Mouse (Mus musculus) hindbrain, embryonic 14.5 days (tissue): ENCODE data around the gene Hgfac. TPM values are rescaled to one million over a fixed set of nuclear protein-coding genes. Genes with fewer than 3 reads are reported as not detected.
A peak's percentile ranks its signal among the peaks of the same experiment; 100 is the strongest.

Source experiments
- ATAC-seq: fragments of 200-750 bp; cut with Nextera tagmentation; 2 replicates; pipeline ENCODE4 v1.8.0; 2017; ENCODE audit warnings: moderate number of reproducible peaks, mild to moderate bottlenecking, moderate TSS enrichment, moderate library complexity; ENCODE audit not compliant: low FRiP score
- DNase-seq: peaks from one replicate; pipeline ENCODE4 v3.0.0-alpha.2; 2015; ENCODE audit warnings: low spot score
- H3K27ac ChIP-seq: fragments of 300-500 bp; sonication (generic); 2 replicates; pipeline ENCODE4 v1.5.1; 2014; ENCODE audit warnings: mild to moderate bottlenecking, moderate library complexity
- H3K27me3 ChIP-seq: fragments of 300-500 bp; sonication (generic); 2 replicates; pipeline ENCODE4 v1.6.1; 2014; ENCODE audit warnings: mild to moderate bottlenecking, low read length, mixed read lengths; ENCODE audit not compliant: control insufficient read depth, insufficient read depth
- H3K36me3 ChIP-seq: fragments of 300-500 bp; sonication (generic); replicated peaks from 2 replicates; pipeline ENCODE4 v1.6.1; 2014; ENCODE audit not compliant: control insufficient read depth, insufficient read depth
- H3K4me1 ChIP-seq: fragments of 300-500 bp; sonication (generic); replicated peaks from 2 replicates; pipeline ENCODE4 v1.6.1; 2014; ENCODE audit warnings: antibody characterized with exemption, low read length, mixed read lengths; ENCODE audit not compliant: control insufficient read depth, insufficient read depth
- H3K4me2 ChIP-seq: fragments of 300-500 bp; sonication (generic); replicated peaks from 2 replicates; pipeline ENCODE4 v1.6.1; 2014; ENCODE audit warnings: mild to moderate bottlenecking, moderate library complexity
- H3K4me3 ChIP-seq: fragments of 300-500 bp; sonication (generic); replicated peaks from 2 replicates; pipeline ENCODE4 v1.5.1; 2014; ENCODE audit warnings: mild to moderate bottlenecking, low read length
- H3K9ac ChIP-seq: fragments of 300-500 bp; sonication (generic); 2 replicates; pipeline ENCODE4 v1.6.1; 2014
- H3K9me3 ChIP-seq: fragments of 300-500 bp; sonication (generic); 2 replicates; pipeline ENCODE4 v1.6.1; 2016; ENCODE audit warnings: low read length; ENCODE audit not compliant: control insufficient read depth
- WGBS: fragments of 180-500 bp; shearing (Covaris S2); extraction: QIAGEN DNeasy Blood & Tissue Kit; methylation state at CpG from one replicate; pipeline ENCODE4 v1.1.7; 2014; 5-methylcytosine and 5-hydroxymethylcytosine counted together
- polyA plus RNA-seq: library from polyadenylated mRNA; unstranded; fragments of >200 nt; fragmentation: Nextera tagmentation; extraction: Ambion mirVana; gene quantifications from 2 replicates; pipeline ENCODE4 v1.2.1, GENCODE M21; 2014

Hgfac gene
- polyA plus RNA-seq, 1 experiment from 2014 or later, result 0.72 TPM

GRCm38 (mm10) chr5:35056604-35057432, 15.5 kb downstream of the Hgfac start, which contains the start of gene Dok7:
Dok7 (plus strand) TSS chr5:35056766.
- Histone ChIP-seq H3K4me3 (peak within 1 kb of the TSS; percentile 70), H3K27me3 (0 out of 2 replicates have a peak, but pooled peaks cover 5% of the 10 kb centered on the region), H3K27ac (no peak within 1 kb of the TSS), H3K9me3 (no peaks in the 10 kb centered on the region), H3K4me2 (peak within 1 kb of the TSS; percentile 95), H3K36me3 (no peaks in the 10 kb centered on the region), H3K4me1 (peaks cover 12% of the 10 kb centered on the region), H3K9ac (peak within 1 kb of the TSS; percentile 75)
- WGBS, result 2% methylated on average over 61 of the region's 74 CpGs
- DNase-seq, result peak; percentile 46
- ATAC-seq, result peak; percentile 69

DNA sequence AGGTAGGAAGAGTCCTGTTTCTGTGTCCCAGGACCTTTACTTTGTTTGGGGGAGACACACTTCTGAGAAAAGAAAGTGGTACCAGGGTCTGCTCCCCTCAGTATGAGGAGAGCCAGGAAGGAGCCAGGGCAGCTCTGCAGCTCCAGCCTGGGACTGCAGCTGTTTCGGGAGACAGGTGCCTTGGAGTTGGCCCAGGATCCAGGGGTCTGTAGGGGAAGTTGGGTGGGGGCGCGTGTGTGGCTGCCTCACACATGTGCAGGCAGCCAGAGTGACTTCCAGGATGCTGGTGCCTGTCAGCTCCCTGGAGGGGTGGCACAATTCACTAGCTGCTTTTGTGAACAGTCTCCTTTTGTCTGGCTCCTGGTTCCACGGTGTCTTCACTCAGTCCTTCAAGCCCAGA, 16.3 kb downstream of the Hgfac start:
- no peak overlapping the region for H3K27ac ChIP-seq
- 6% methylated on average over 4 of the region's 4 CpGs for WGBS

GRCm38 (mm10) chr5:35058216-35058615, 16.9 kb downstream of the Hgfac start:
- no peaks in the 10 kb centered on the region for H3K9me3 ChIP-seq
- WGBS, result 71% methylated on average over 1 of the region's 1 CpGs
- peaks cover 12% of the 10 kb centered on the region for H3K4me1 ChIP-seq
- no peaks in the 10 kb centered on the region for H3K36me3 ChIP-seq
- 0 out of 2 replicates have a peak overlapping the region, but pooled peaks have one; percentile 70 for H3K4me3 ChIP-seq
- DNase-seq (no peak), ATAC-seq (no peak)
- H3K4me2 ChIP-seq, result peak overlapping the region; percentile 95
- H3K9ac ChIP-seq, result peak overlapping the region; percentile 75; the same call in 1 of the 2 replicates
- H3K27me3 ChIP-seq, result 0 out of 2 replicates have a peak, but pooled peaks cover 5% of the 10 kb centered on the region
- H3K27ac ChIP-seq, result no peak overlapping the region

More for the DNA sequence above, 16.3 kb downstream of the Hgfac start:
- Histone ChIP-seq H3K9me3 (no peaks in the 10 kb centered on the region), H3K9ac (peak overlapping the region; percentile 75), H3K36me3 (no peaks in the 10 kb centered on the region), H3K4me1 (peaks cover 12% of the 10 kb centered on the region), H3K4me3 (peak overlapping the region; percentile 70), H3K27me3 (0 out of 2 replicates have a peak, but pooled peaks cover 5% of the 10 kb centered on the region), H3K4me2 (peak overlapping the region; percentile 95)
- ATAC-seq (no peak), DNase-seq (no peak)

DNA sequence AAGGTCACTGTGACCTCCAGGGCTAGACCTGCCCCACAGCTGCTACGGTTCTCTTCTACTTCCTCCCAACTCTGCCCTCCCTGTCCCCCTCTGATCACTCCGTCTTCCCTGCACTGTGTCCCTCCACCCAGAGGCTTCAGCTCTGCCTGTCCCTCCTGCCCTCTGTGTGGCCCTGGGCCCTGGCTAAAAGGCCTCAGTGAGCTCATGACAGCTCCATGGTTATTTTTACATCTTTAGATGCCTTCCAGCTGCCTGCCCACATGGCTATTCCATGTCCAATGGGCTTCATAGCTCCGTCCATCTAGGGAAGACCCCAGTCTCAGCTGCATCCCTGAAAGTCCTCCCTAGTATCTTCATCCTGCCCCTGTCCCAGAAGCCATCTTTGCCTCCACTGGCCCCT, 18.8 kb downstream of the Hgfac start:
- H3K9me3 ChIP-seq, result no peaks in the 10 kb centered on the region
- H3K27ac ChIP-seq, result no peak overlapping the region
- no peaks in the 10 kb centered on the region for H3K36me3 ChIP-seq
- H3K4me2 ChIP-seq, result no peak overlapping the region
- DNase-seq (no peak), ATAC-seq (no peak)
- no peak overlapping the region for H3K9ac ChIP-seq
- peaks cover 12% of the 10 kb centered on the region for H3K4me1 ChIP-seq
- no peak overlapping the region for H3K4me3 ChIP-seq
- 85% methylated on average over 3 of the region's 3 CpGs for WGBS
- H3K27me3 ChIP-seq, result 0 out of 2 replicates have a peak, but pooled peaks cover 5% of the 10 kb centered on the region

- no peaks in the 10 kb centered on the region for H3K36me3 ChIP-seq
- ATAC-seq, result no peak
These were observed 28.5 kb downstream of the Hgfac start for GRCm38 (mm10) chr5:35069841-35070240.

DNA sequence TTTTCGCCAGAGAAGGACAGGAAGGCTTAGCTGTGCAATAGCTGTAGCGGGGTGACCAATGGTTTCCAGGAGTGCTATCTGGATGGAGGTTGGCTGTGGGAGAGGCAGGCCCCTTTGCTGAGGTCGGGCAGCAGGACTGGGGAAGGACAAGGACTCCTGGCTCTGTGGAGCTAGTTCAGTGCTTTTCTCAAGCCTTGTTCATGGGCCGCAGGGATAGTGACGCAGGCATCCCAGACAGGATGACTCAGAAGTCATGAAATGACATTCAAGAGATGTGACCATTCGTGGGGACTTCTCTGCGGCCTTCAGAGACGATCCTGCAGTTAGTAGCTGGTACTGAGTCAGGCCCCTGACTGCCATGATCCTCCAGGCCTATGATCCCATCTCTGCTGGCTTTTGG, 29.0 kb downstream of the Hgfac start:
- Histone ChIP-seq H3K4me1 (no peaks in the 10 kb centered on the region), H3K4me3 (no peak overlapping the region), H3K27ac (no peak overlapping the region), H3K9me3 (no peaks in the 10 kb centered on the region), H3K36me3 (no peaks in the 10 kb centered on the region), H3K4me2 (no peak overlapping the region), H3K27me3 (no peaks in the 10 kb centered on the region), H3K9ac (no peak overlapping the region)
- no peak for DNase-seq
- 91% methylated on average over 8 of the region's 8 CpGs for WGBS
- ATAC-seq, result no peak

More at GRCm38 (mm10) chr5:35069841-35070240, 28.5 kb downstream of the Hgfac start:
- no peak overlapping the region for H3K9ac ChIP-seq
- no peaks in the 10 kb centered on the region for H3K27me3 ChIP-seq
- H3K4me1 ChIP-seq, result no peaks in the 10 kb centered on the region
- DNase-seq, result no peak
- H3K27ac ChIP-seq, result no peak overlapping the region
- WGBS, result 85% methylated on average over 2 of the region's 2 CpGs
- no peak overlapping the region for H3K4me2 ChIP-seq
- H3K4me3 ChIP-seq, result no peak overlapping the region
- H3K9me3 ChIP-seq, result no peaks in the 10 kb centered on the region

GRCm38 (mm10) chr5:35070953-35071352, 29.6 kb downstream of the Hgfac start:
- no peak overlapping the region for H3K4me3 ChIP-seq
- WGBS, result 28% methylated on average over 7 of the region's 7 CpGs
- no peaks in the 10 kb centered on the region for H3K36me3 ChIP-seq
- DNase-seq (peak; percentile 37), ATAC-seq (0 out of 2 replicates have a peak, but pooled peaks have one; percentile 36)
- no peaks in the 10 kb centered on the region for H3K4me1 ChIP-seq
- no peaks in the 10 kb centered on the region for H3K9me3 ChIP-seq
- no peak overlapping the region; the same call in 1 of the 2 replicates for H3K9ac ChIP-seq
- no peaks in the 10 kb centered on the region for H3K27me3 ChIP-seq
- no peak overlapping the region for H3K4me2 ChIP-seq
- peak overlapping the region; percentile 56; the same call in 1 of the 2 replicates for H3K27ac ChIP-seq

DNA sequence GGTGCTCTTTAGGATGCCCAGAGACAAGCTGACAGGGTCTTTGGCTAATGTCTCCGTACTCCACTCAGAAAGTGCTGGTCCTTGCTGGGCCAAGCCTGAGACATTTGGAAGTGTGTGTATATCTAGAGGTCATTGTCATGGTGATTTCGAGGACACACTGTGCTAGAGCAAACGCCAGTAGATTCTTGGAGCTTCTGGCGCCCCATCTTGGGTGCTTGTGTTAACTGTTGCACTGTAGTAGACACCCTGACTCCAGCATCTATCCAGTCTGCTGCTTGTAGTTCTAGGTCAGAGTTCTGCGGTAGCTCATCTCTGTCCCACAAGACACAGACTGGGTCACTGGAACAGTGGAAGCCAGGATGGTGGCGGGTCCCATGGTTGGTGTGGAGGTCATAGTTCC, 30.5 kb downstream of the Hgfac start:
- 93% methylated on average over 6 of the region's 6 CpGs for WGBS
- Histone ChIP-seq H3K27ac (no peak overlapping the region), H3K27me3 (no peaks in the 10 kb centered on the region), H3K9ac (no peak overlapping the region), H3K4me2 (no peak overlapping the region), H3K4me1 (no peaks in the 10 kb centered on the region), H3K4me3 (no peak overlapping the region), H3K36me3 (no peaks in the 10 kb centered on the region), H3K9me3 (no peaks in the 10 kb centered on the region)
- DNase-seq (no peak), ATAC-seq (no peak)

- Histone ChIP-seq H3K4me2 (no peak overlapping the region), H3K9me3 (no peaks in the 10 kb centered on the region), H3K4me1 (no peaks in the 10 kb centered on the region), H3K27me3 (no peaks in the 10 kb centered on the region), H3K4me3 (no peak overlapping the region), H3K27ac (no peak overlapping the region), H3K9ac (no peak overlapping the region), H3K36me3 (0 out of 2 replicates have a peak, but pooled peaks cover 5% of the 10 kb centered on the region)
- 91% methylated on average over 11 of the region's 11 CpGs for WGBS
- ATAC-seq (no peak), DNase-seq (no peak)
These were observed 31.9 kb downstream of the Hgfac start for GRCm38 (mm10) chr5:35073235-35073634.
